Mouse (Mus musculus) spleen, postnatal 36 days (tissue): ENCODE results near the gene Krt12.
A peak's percentile ranks its signal among the peaks of the same experiment; 100 is the strongest.

Experiments used
- DNase-seq, 2 experiments: peaks; one replicate each; pipeline ENCODE4 v3.0.0; 2022; ENCODE audit warnings: low spot score in 2 of 2, mixed read lengths in 1 of 2

Krt12 gene

DNA sequence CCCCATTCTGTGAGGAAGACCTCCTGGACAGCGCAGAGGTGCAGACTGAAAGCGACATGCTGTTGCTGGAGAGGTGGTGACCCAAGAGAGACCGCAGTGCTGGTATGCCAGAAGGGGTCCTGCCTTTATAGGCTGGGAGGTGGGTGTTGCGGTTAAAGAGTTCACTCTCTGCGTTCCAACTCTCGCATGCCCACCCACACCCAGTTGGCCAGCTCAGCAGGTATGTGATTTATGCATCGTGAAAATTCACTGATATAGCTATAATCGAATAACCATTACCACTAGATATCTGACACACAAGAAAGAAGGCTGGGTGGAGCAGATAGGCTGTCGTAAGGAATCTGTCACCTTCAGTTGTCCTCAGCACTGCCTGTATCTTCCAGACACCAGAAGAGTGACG is at the start of gene Krt12:
Krt12 (minus strand) TSS at position 101 of the 400 bp plus-strand sequence.
- DNase-seq: no peak

DNA sequence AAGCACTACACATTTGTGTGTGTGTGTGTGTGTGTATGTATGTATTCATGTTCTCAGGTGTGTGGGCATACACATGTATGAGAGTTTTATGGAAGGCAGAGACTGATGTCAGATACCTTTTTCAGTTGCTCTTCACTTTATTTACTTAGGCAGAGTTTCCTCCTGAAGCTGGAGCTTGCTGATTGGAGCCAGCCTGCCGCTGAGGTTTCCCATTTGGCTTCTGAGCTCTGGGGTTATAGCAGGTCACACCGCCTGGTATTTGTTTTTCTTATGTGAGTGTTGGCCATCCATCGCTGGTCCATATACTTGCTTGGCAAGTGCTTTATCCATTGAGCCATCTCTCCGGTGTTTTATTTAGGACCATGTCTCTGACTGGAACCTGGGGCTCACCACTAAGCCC is 47.2 kb upstream of the Krt12 start:
- DNase-seq: no peak

DNA sequence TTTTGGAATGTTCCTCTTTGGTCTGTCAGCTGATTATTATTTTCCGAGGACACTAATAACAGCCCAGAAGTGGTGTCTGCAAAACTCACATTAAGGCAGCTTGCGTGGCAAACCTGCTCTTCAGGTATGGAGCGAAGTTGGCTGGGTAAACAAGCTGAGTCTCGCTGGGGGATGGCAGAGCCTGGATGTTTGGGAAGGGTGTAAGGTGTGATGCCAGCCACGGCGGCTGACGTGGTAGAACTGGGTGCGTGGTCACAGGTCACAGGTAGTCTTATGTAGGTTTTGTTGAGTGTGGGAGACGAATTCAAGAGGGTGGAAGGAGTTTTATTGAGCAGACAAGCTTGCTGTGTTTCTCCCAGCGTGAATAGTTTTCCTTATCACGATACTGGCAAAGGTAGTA is 46.5 kb upstream of the Krt12 start:
- DNase-seq: no peak

- DNase-seq: no peak
These were observed 44.3 kb upstream of the Krt12 start for GRCm38 (mm10) chr11:99466316-99466715.

DNA sequence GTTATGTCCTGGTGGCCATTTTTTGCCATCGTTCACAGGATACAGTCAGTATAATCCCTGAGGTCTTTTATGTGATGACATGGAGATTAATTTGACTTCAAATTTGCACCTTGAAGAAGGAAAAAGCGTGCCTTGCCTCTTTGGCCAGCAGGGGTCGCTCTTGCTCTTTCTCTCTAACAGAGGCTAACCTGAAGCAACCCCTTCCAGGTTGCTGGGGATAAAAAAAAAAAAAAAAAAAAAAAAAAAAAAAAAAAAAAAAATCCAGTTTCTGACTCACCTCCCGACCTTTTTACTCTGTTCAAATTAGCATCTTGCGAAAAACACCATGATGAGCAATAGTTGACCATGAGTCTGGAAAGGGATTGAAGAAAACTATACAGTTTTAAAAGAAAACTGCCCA is 42.8 kb upstream of the Krt12 start:
- DNase-seq: peak in 1 of 2 experiments; percentile 35

- no peak for DNase-seq
These were observed 41.1 kb upstream of the Krt12 start for GRCm38 (mm10) chr11:99463155-99463554.

- DNase-seq: no peak
These were observed 39.7 kb upstream of the Krt12 start for GRCm38 (mm10) chr11:99461736-99462135.

- DNase-seq: no peak
These were observed 36.8 kb upstream of the Krt12 start for GRCm38 (mm10) chr11:99458887-99459286.

- DNase-seq: no peak
These were observed 32.7 kb upstream of the Krt12 start for GRCm38 (mm10) chr11:99454759-99455158.

GRCm38 (mm10) chr11:99454044-99454443 is 32.0 kb upstream of the Krt12 start:
- no peak for DNase-seq

DNA sequence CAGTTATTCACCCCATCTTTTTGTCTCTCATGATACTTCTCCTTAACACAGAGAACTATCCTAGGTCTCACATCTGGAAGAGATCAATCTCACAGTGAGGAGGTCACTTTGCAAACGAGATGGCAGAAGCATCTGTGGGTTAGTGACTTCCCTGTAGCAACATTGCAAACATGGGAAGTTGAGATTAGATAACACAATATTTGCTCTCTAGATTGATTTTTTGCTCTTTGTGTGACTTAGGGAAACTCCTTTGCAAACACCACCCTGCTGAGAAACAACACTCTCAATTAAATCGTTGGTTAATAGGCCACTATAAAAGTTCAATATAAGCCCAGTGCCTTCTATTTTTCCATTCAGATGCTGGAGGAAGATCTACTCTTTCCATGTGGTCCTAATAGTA is 26.7 kb upstream of the Krt12 start:
- no peak for DNase-seq

DNA sequence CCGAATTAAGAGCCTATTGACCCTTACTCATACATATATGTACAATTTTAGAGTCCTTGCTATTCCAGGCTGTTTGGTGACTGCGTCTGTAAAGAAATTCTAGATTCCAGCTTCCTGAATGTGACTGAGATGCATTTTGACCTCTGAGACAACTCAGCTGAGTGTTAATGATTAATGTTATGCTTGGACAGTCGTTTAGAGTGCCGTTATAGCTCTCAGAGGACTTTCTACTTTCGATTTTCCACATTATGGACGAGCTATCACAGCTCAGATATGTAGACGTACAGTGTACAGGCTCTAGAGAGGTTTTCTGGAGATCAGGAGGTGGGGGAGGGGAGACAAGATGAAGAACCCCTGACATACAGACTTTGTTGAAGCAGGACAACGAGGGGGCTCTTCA is 19.2 kb upstream of the Krt12 start:
- DNase-seq: no peak

GRCm38 (mm10) chr11:99439465-99439864 is 17.4 kb upstream of the Krt12 start:
- no peak for DNase-seq

- DNase-seq: no peak
These were observed 15.9 kb upstream of the Krt12 start, which contains the start of gene Krt20 for GRCm38 (mm10) chr11:99437972-99438371. Gene Krt20, minus strand, starts transcription at chr11:99438150.

- DNase-seq: no peak
These were observed 14.6 kb upstream of the Krt12 start for GRCm38 (mm10) chr11:99436625-99437024.

GRCm38 (mm10) chr11:99430670-99431069 is 8.6 kb upstream of the Krt12 start:
- no peak for DNase-seq

DNA sequence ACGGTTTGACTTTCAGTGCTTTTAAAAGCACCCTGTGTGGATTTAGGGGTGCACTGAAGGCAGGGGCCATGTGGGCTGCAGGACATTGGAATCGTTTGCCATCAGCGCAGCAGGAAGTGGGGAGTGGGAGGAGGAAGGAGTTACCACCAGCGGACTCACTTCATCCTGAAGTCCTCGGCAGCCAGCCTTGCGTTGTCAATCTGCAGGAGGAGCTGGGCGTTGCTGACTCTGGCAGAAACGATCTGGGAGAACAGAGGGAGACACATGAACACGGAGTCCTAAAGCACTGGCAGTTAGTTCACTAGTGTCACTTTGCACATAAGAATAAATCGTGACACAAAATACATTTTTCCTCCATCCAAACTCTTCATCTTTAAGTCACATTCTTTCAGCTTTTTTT is 1.5 kb downstream of the Krt12 start:
- DNase-seq: no peak

GRCm38 (mm10) chr11:99417819-99418218 is 4.2 kb downstream of the Krt12 start:
- DNase-seq: no peak

DNA sequence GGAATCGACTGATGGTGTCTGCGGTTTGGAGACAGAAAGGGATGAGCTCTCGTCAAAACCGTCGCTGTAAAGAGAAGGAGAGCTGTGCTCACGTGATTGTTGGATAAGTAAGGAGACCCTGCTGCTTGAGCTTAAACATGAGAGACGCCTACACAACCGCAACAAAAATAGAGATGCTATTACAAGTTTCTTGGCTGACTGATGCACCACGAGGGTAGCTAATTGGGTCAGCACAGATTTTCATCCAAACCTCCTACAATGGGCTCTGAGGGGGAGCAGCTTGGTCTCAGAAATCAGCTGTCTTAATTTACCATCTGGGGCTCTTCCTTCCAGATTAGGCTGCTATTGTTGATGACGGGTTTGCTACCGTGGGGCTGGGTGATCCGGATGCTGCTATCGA is 5.2 kb downstream of the Krt12 start:
- no peak for DNase-seq

- no peak for DNase-seq
These were observed 7.5 kb downstream of the Krt12 start for GRCm38 (mm10) chr11:99414463-99415147.

- no peak for DNase-seq
These were observed 8.8 kb downstream of the Krt12 start for GRCm38 (mm10) chr11:99413247-99413646.

DNA sequence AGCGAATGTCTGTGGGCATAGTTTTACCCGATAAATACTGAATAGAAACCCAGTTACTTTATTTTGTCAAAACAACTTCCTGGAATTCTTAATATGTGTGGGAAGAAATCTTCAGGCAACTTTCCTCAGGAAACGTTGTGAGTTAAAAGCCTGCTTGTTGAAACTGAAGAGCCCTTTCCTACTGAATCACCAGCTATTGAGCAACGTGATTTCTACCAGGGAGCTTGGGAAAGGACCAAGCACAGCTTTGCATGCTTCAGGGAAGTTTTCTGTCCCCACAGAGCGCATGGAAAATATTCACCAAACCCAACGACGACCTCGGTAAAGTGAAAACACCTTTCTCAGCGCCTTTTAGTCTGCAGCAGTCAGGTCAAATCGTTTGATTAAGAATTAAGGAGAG is 15.9 kb downstream of the Krt12 start:
- DNase-seq: no peak

- DNase-seq: no peak
These were observed 22.0 kb downstream of the Krt12 start for GRCm38 (mm10) chr11:99399956-99400549.

GRCm38 (mm10) chr11:99398832-99399231 is 23.2 kb downstream of the Krt12 start:
- no peak for DNase-seq
